Mouse (Mus musculus) heart, embryonic 16.5 days (tissue): Measurements from ENCODE around the gene 1520401A03Rik. TPM values are rescaled to one million over a fixed set of nuclear protein-coding genes. Genes with fewer than 3 reads are reported as not detected.

Experiments
- polyA plus RNA-seq: library from polyadenylated mRNA; unstranded; fragments of >200 nt; fragmentation: Nextera tagmentation; extraction: Ambion mirVana; gene quantifications from 2 replicates; pipeline ENCODE4 v1.2.1, GENCODE M21; 2015

Gene 1520401A03Rik
- polyA plus RNA-seq, 1 experiment from 2014 or later: not detected

Other genes with a start within 250 kb of the 1520401A03Rik start
- not detected in 2 replicates for gene Vmn2r117, start 243.1 kb downstream of the 1520401A03Rik start, polyA plus RNA-seq
- 12.9 and 14.5 TPM in 2 replicates for gene Zfp213, start 158.5 kb downstream of the 1520401A03Rik start, polyA plus RNA-seq
- 7.3 and 8.5 TPM in 2 replicates for gene Zfp13, start 123.3 kb downstream of the 1520401A03Rik start, polyA plus RNA-seq
- gene Zscan10, start 121.9 kb downstream of the 1520401A03Rik start, polyA plus RNA-seq: not detected in 2 replicates
- 0.24 and 0.25 TPM in 2 replicates for gene Mmp25, start 77.5 kb downstream of the 1520401A03Rik start, polyA plus RNA-seq
- 0.45 and 0.67 TPM in 2 replicates for gene Bicdl2, start 62.3 kb downstream of the 1520401A03Rik start, polyA plus RNA-seq
- 214 and 247 TPM in 2 replicates for gene Hcfc1r1, start 49.2 kb downstream of the 1520401A03Rik start, polyA plus RNA-seq
- 38.7 and 39.1 TPM in 2 replicates for gene Thoc6, start 48.9 kb downstream of the 1520401A03Rik start, polyA plus RNA-seq
- gene Tnfrsf12a, start 45.3 kb downstream of the 1520401A03Rik start, polyA plus RNA-seq: 100 and 122 TPM in 2 replicates
- gene Cldn6, start 43.5 kb downstream of the 1520401A03Rik start, polyA plus RNA-seq: 1.7 and 15.9 TPM in 2 replicates
- gene Cldn9, start 38.8 kb downstream of the 1520401A03Rik start, polyA plus RNA-seq: 0.22 and 0.84 TPM in 2 replicates
- gene Pkmyt1, start 3.6 kb upstream of the 1520401A03Rik start, polyA plus RNA-seq: 29.7 and 33.3 TPM in 2 replicates
- 16.8 and 19.8 TPM in 2 replicates for gene Paqr4, start 18.1 kb upstream of the 1520401A03Rik start, polyA plus RNA-seq
- gene Kremen2, start 23.1 kb upstream of the 1520401A03Rik start, polyA plus RNA-seq: 1.8 and 3.7 TPM in 2 replicates
- gene Flywch1, start 48.8 kb upstream of the 1520401A03Rik start, polyA plus RNA-seq: 42.2 and 46.9 TPM in 2 replicates
- 4.3 and 5.9 TPM in 2 replicates for gene Flywch2, start 63.3 kb upstream of the 1520401A03Rik start, polyA plus RNA-seq
- 311 and 314 TPM in 2 replicates for gene Srrm2, start 67.7 kb upstream of the 1520401A03Rik start, polyA plus RNA-seq
- 812 and 839 TPM in 2 replicates for gene Elob, start 106.4 kb upstream of the 1520401A03Rik start, polyA plus RNA-seq
- gene Prss33, start 113.3 kb upstream of the 1520401A03Rik start, polyA plus RNA-seq: not detected in 2 replicates
- 0.11 and 0.50 TPM in 2 replicates for gene Prss32, start 121.1 kb upstream of the 1520401A03Rik start, polyA plus RNA-seq
- gene Prss41, start 121.4 kb upstream of the 1520401A03Rik start, polyA plus RNA-seq: 0.21 and 0.22 TPM in 2 replicates
- gene Prss21, start 145.3 kb upstream of the 1520401A03Rik start, polyA plus RNA-seq: not detected in 2 replicates
- gene Dcpp1, start 158.1 kb upstream of the 1520401A03Rik start, polyA plus RNA-seq: not detected in 2 replicates
- gene Dcpp2, start 158.1 kb upstream of the 1520401A03Rik start, polyA plus RNA-seq: 0.21 TPM in 1 of 2 replicates, not detected in the other
- gene Dcpp3, start 194.7 kb upstream of the 1520401A03Rik start, polyA plus RNA-seq: not detected in 2 replicates
- gene Sbp, start 218.9 kb upstream of the 1520401A03Rik start, polyA plus RNA-seq: not detected in 2 replicates
- gene Sbpl, start 232.5 kb upstream of the 1520401A03Rik start, polyA plus RNA-seq: not detected in 2 replicates